Mouse (Mus musculus): ENCODE measurements around the gene Mpv17l2.

GRCm38 (mm10) chr8:70748246-70749096 lies 12.3 kb downstream of the Mpv17l2 start:
- TF ChIP-seq POLR2A (IDR thresholded peaks at IDR 0.05; ENCODE audit: insufficient read depth, low read length) (no peak), CTCF (IDR thresholded peaks at IDR 0.05; ENCODE audit: low read depth, low read length) (no peak), EP300 (IDR thresholded peaks at IDR 0.05; ENCODE audit: insufficient read depth, low read depth, low read length) (no peak)

Measured in ES-Bruce4 (cell line).